Mouse (Mus musculus) CH12.LX (cell line): ENCODE measurements around the gene Hdac9. TPM values are rescaled to one million over a fixed set of nuclear protein-coding genes. Genes with fewer than 3 reads are reported as not detected.

ENCODE experiments used
- DNase-seq: peaks from one replicate; pipeline ENCODE4 v3.0.0-alpha.2; 2013; ENCODE audit errors: extremely low read depth
- H3K27ac ChIP-seq: 2 replicates; pipeline ENCODE4 v1.5.1; 2012; ENCODE audit warnings: low read depth, mild to moderate bottlenecking, control low read depth, moderate library complexity; ENCODE audit not compliant: insufficient read depth
- H3K27me3 ChIP-seq: replicated peaks from 2 replicates; pipeline ENCODE3; 2012; ENCODE audit warnings: inconsistent platforms
- H3K36me3 ChIP-seq, 2 experiments: replicated peaks in 1 of 2; 2 replicates each; pipeline versions ENCODE3 to v1.6.1; 2012; ENCODE audit warnings: inconsistent platforms in 1 of 2, low read length in 1 of 2, mild to moderate bottlenecking in 1 of 2, mixed read lengths in 1 of 2, moderate library complexity in 1 of 2; ENCODE audit not compliant: control insufficient read depth in 1 of 2, insufficient read depth in 1 of 2
- H3K4me1 ChIP-seq, 2 experiments: 2 replicates each; pipeline ENCODE4 v1.6.1; 2012; ENCODE audit warnings: inconsistent platforms in 1 of 2, moderate library complexity in 1 of 2; ENCODE audit not compliant: insufficient read depth in 2 of 2, control insufficient read depth in 1 of 2
- H3K4me2 ChIP-seq: 2 replicates; pipeline ENCODE4 v1.6.1; 2012; ENCODE audit warnings: low read depth, mild to moderate bottlenecking, control low read depth; ENCODE audit not compliant: poor library complexity, insufficient read depth, severe bottlenecking
- H3K4me3 ChIP-seq, 3 experiments: fragments of 150-350 bp in 1 of 3; sonication (generic) in 1 of 3; replicated peaks in 1 of 3; 2 replicates each; pipeline versions ENCODE3 to v1.5.1; 2011 to 2012; ENCODE audit warnings: low read depth in 2 of 3, low read length in 2 of 3, mild to moderate bottlenecking in 2 of 3, moderate library complexity in 2 of 3, control low read depth in 1 of 3, improper control_type of control experiment in 1 of 3, inconsistent platforms in 1 of 3, mixed read lengths in 1 of 3; ENCODE audit not compliant: poor library complexity in 1 of 3
- H3K79me2 ChIP-seq: replicated peaks from 2 replicates; pipeline ENCODE4 v1.6.1; 2012; ENCODE audit warnings: mild to moderate bottlenecking, moderate library complexity; ENCODE audit not compliant: control insufficient read depth, poor library complexity, insufficient read depth, severe bottlenecking; ENCODE audit errors: extremely low read depth
- H3K9ac ChIP-seq: 2 replicates; pipeline ENCODE4 v1.6.1; 2012; ENCODE audit warnings: low read depth, mild to moderate bottlenecking, control low read depth, moderate library complexity; ENCODE audit not compliant: insufficient read depth
- H3K9me3 ChIP-seq: replicated peaks from 2 replicates; pipeline ENCODE3; 2012; ENCODE audit warnings: low read length, inconsistent platforms, mixed read lengths
- CHD1 ChIP-seq: IDR thresholded peaks from 2 replicates; pipeline ENCODE4 v1.6.1; 2012; ENCODE audit warnings: low read depth, low read length, improper control_type of control experiment, inconsistent platforms
- CTCF ChIP-seq, 2 experiments: IDR thresholded peaks in 1 of 2; conservative IDR thresholded peaks in 1 of 2; 2 replicates each; pipeline ENCODE4 v1.5.1; 2011 to 2012; ENCODE audit warnings: low read depth in 2 of 2, low read length in 2 of 2, improper control_type of control experiment in 1 of 2, inconsistent platforms in 1 of 2, mild to moderate bottlenecking in 1 of 2, moderate library complexity in 1 of 2
- E2F4 ChIP-seq: IDR thresholded peaks from 2 replicates; pipeline ENCODE4 v1.6.1; 2011; ENCODE audit warnings: low read depth, low read length, improper control_type of control experiment; ENCODE audit not compliant: insufficient replicate concordance
- EP300 ChIP-seq: IDR thresholded peaks from 2 replicates; pipeline ENCODE4 v1.6.1; 2011; ENCODE audit warnings: low read length, improper control_type of control experiment
- HCFC1 ChIP-seq: IDR thresholded peaks from 2 replicates; pipeline ENCODE4 v1.6.1; 2012; ENCODE audit warnings: low read depth, mild to moderate bottlenecking, inconsistent platforms, low read length, improper control_type of control experiment
- IRF4 ChIP-seq: IDR thresholded peaks from 2 replicates; pipeline ENCODE4 v1.6.1; 2014; ENCODE audit warnings: low read depth, mild to moderate bottlenecking, inconsistent platforms, low read length, improper control_type of control experiment
- KAT2A ChIP-seq: IDR thresholded peaks from 2 replicates; pipeline ENCODE4 v1.6.1; 2012; ENCODE audit warnings: low read length, improper control_type of control experiment, inconsistent platforms; ENCODE audit not compliant: insufficient replicate concordance
- POLR2AphosphoS2 ChIP-seq: IDR thresholded peaks from 2 replicates; pipeline ENCODE4 v1.6.1; 2011; ENCODE audit warnings: low read depth, low read length, improper control_type of control experiment
- RAD21 ChIP-seq: IDR thresholded peaks from 2 replicates; pipeline ENCODE4 v1.6.1; 2011; ENCODE audit warnings: low read depth, mild to moderate bottlenecking, low read length, improper control_type of control experiment, moderate library complexity
- SIN3A ChIP-seq: IDR thresholded peaks from 2 replicates; pipeline ENCODE4 v1.6.1; 2012; ENCODE audit warnings: low read length, improper control_type of control experiment, inconsistent platforms
- UBTF ChIP-seq: IDR thresholded peaks from 2 replicates; pipeline ENCODE4 v1.6.1; 2012; ENCODE audit warnings: low read depth, mild to moderate bottlenecking, inconsistent platforms, low read length, improper control_type of control experiment, moderate library complexity
- USF1 ChIP-seq: IDR thresholded peaks from 2 replicates; pipeline ENCODE4 v1.6.1; 2014; ENCODE audit warnings: low read depth, mild to moderate bottlenecking, inconsistent platforms, low read length, improper control_type of control experiment
- ZC3H11A ChIP-seq: IDR thresholded peaks from 2 replicates; pipeline ENCODE4 v1.6.1; 2012; ENCODE audit warnings: low read depth, mild to moderate bottlenecking, inconsistent platforms, low read length, improper control_type of control experiment
- dilution Hi-C: fragments of 300-500 bp; cut with MboI; formaldehyde crosslinking; loops from 2 replicates; pipeline ENCODE4 v1.14.3; 2020; ENCODE audit warnings: low sequenced_read_pairs; ENCODE audit not compliant: extremely low pct_unique_long_range_greater_than_20kb, extremely low pct_ligation_motif_present
- in situ Hi-C: fragments of 300-500 bp; cut with MboI; formaldehyde crosslinking; loops from 3 replicates; pipeline ENCODE4 v1.14.3; 2019; ENCODE audit warnings: low sequenced_read_pairs, low pct_ligation_motif_present, low pct_unique_long_range_greater_than_20kb, mixed read lengths
- polyA plus RNA-seq: library from polyadenylated mRNA; unstranded; fragments of >175 nt; gene quantifications from 2 replicates; pipeline ENCODE4 v1.2.1, GENCODE M21; 2012; ENCODE audit warnings: low read depth; ENCODE audit not compliant: insufficient read length
- total RNA-seq, 2 experiments: library from RNA; depleted of rRNA; stranded (reverse); fragments of 300-350 nt in 1 of 2; fragments of >200 nt in 1 of 2; gene quantifications; 2 replicates each; pipeline ENCODE4 v1.2.3; 2012 to 2014

The Hdac9 gene
- total and polyA plus RNA-seq, 3 experiments = 0.04 to 0.38 (median 0.17) TPM

GRCm38 (mm10) chr12:34075805-34076509 is 840.9 kb downstream of the Hdac9 start:
- Histone ChIP-seq H3K79me2 (no peaks in the 10 kb centered on the region), H3K9ac (peak overlapping the region; percentile 51), H3K36me3 (no peaks in the 10 kb centered on the region), H3K9me3 (no peaks in the 10 kb centered on the region), H3K4me1 (no peaks in the 10 kb centered on the region), H3K27ac (no peak overlapping the region), H3K4me2 (0 out of 2 replicates have a peak overlapping the region, but pooled peaks have one; percentile 22), H3K4me3 (no peak overlapping the region), H3K27me3 (no peaks in the 10 kb centered on the region)
- no peak for DNase-seq
- in situ Hi-C loops (no loop called here), dilution Hi-C loops (no loop called here)
- TF ChIP-seq POLR2AphosphoS2 (no peak), IRF4 (peak; percentile 10; the same call in 1 of the 2 replicates), RAD21 (no peak), CHD1 (no peak)

- dilution Hi-C loops = no loop called here
- in situ Hi-C loops = no loop called here
- DNase-seq = no peak
- no peaks in the 10 kb centered on the region for H3K36me3 ChIP-seq
- TF ChIP-seq SIN3A (no peak), RAD21 (no peak), UBTF (no peak), EP300 (no peak), HCFC1 (no peak), ZC3H11A (no peak), POLR2AphosphoS2 (no peak), E2F4 (no peak)
- no peak overlapping the region for H3K9ac ChIP-seq
- no peak overlapping the region for H3K4me3 ChIP-seq
- no peak overlapping the region for H3K4me2 ChIP-seq
- H3K79me2 ChIP-seq = no peaks in the 10 kb centered on the region
- H3K27ac ChIP-seq = no peak overlapping the region
- no peaks in the 10 kb centered on the region for H3K27me3 ChIP-seq
- H3K4me1 ChIP-seq = no peaks in the 10 kb centered on the region
- H3K9me3 ChIP-seq = no peaks in the 10 kb centered on the region
Observed at GRCm38 (mm10) chr12:34052508-34052907, 864.4 kb downstream of the Hdac9 start.

- H3K4me1 ChIP-seq = no peaks in the 10 kb centered on the region
- H3K4me2 ChIP-seq = no peak overlapping the region
- no peaks in the 10 kb centered on the region for H3K79me2 ChIP-seq
- no peak overlapping the region for H3K27ac ChIP-seq
- no peaks in the 10 kb centered on the region for H3K36me3 ChIP-seq
- no peak overlapping the region for H3K9ac ChIP-seq
- H3K9me3 ChIP-seq = no peaks in the 10 kb centered on the region
- dilution Hi-C loops = no loop called here
- H3K4me3 ChIP-seq = no peak overlapping the region
- in situ Hi-C loops = no loop called here
- no peaks in the 10 kb centered on the region for H3K27me3 ChIP-seq
- no peak for TF ChIP-seq KAT2A
- TF ChIP-seq USF1 = no peak
- no peak for TF ChIP-seq POLR2AphosphoS2
- TF ChIP-seq CTCF (conservative IDR thresholded peaks at IDR 0.05 in 1 of 2, IDR thresholded peaks at IDR 0.05 in 1 of 2; ENCODE audit: low read depth in 2 of 2, low read length in 2 of 2) = no peak
- DNase-seq = no peak
Observed at GRCm38 (mm10) chr12:34052036-34052435, 864.9 kb downstream of the Hdac9 start.
